Mouse (Mus musculus): ENCODE measurements around the gene Adcy1. TPM values are rescaled to one million over a fixed set of nuclear protein-coding genes. Genes with fewer than 3 reads are reported as not detected.

Gene Adcy1
- total RNA-seq, 1 experiment = 5.5 TPM

GRCm38 (mm10) chr11:7140449-7140848, 77.2 kb downstream of the Adcy1 start:
- no peaks in the 10 kb centered on the region for H3K9me3 ChIP-seq (ENCODE audit: control insufficient read depth, insufficient read depth, low read depth, low read length)
- TF ChIP-seq ZC3H11A (IDR thresholded peaks at IDR 0.05; ENCODE audit: borderline replicate concordance, low read depth, low read length) = peak; percentile 83
- no peak for TF ChIP-seq HCFC1 (IDR thresholded peaks at IDR 0.05; ENCODE audit: borderline replicate concordance, insufficient read depth, low read length)
- TF ChIP-seq MAFK (IDR thresholded peaks at IDR 0.05; ENCODE audit: insufficient read depth, low read depth, low read length) = no peak
- no peak overlapping the region for H3K4me3 ChIP-seq (ENCODE audit: insufficient read depth in 1 of 2, low read depth in 1 of 2, low read length in 2 of 2, poor library complexity in 1 of 2, severe bottlenecking in 1 of 2)
- peak; percentile 33 for DNase-seq (ENCODE audit: low read depth, low spot score)
- no peaks in the 10 kb centered on the region for H3K4me1 ChIP-seq (ENCODE audit: control insufficient read depth in 2 of 2, insufficient read depth in 2 of 2, low read length in 2 of 2, poor library complexity in 1 of 2)
- H3K36me3 ChIP-seq (ENCODE audit: control insufficient read depth, insufficient read depth, low read length, poor library complexity, severe bottlenecking) = no peaks in the 10 kb centered on the region
- H3K9ac ChIP-seq (ENCODE audit: insufficient read depth, low read depth, low read length, poor library complexity, severe bottlenecking) = no peak overlapping the region
- in situ Hi-C loops (cut with MboI; ENCODE audit: low sequenced_read_pairs in 2 of 2, unreplicated experiment in 2 of 2) = no loop called here
- no peak overlapping the region for H3K27ac ChIP-seq (ENCODE audit: insufficient read depth, low read depth, low read length, poor library complexity, severe bottlenecking)

GRCm38 (mm10) chr11:7142725-7143124, 79.4 kb downstream of the Adcy1 start:
- Histone ChIP-seq H3K9ac (ENCODE audit: insufficient read depth, low read depth, low read length, poor library complexity, severe bottlenecking) (no peak overlapping the region), H3K4me1 (ENCODE audit: control insufficient read depth in 2 of 2, insufficient read depth in 2 of 2, low read length in 2 of 2, poor library complexity in 1 of 2) (no peaks in the 10 kb centered on the region), H3K4me3 (ENCODE audit: insufficient read depth in 1 of 2, low read depth in 1 of 2, low read length in 2 of 2, poor library complexity in 1 of 2, severe bottlenecking in 1 of 2) (no peak overlapping the region), H3K36me3 (ENCODE audit: control insufficient read depth, insufficient read depth, low read length, poor library complexity, severe bottlenecking) (no peaks in the 10 kb centered on the region), H3K9me3 (ENCODE audit: control insufficient read depth, insufficient read depth, low read depth, low read length) (no peaks in the 10 kb centered on the region), H3K27ac (ENCODE audit: insufficient read depth, low read depth, low read length, poor library complexity, severe bottlenecking) (no peak overlapping the region)
- in situ Hi-C loops (cut with MboI; ENCODE audit: low sequenced_read_pairs in 2 of 2, unreplicated experiment in 2 of 2) = no loop called here
- no peak for TF ChIP-seq HCFC1 (IDR thresholded peaks at IDR 0.05; ENCODE audit: borderline replicate concordance, insufficient read depth, low read length)
- TF ChIP-seq ZC3H11A (IDR thresholded peaks at IDR 0.05; ENCODE audit: borderline replicate concordance, low read depth, low read length) = no peak
- TF ChIP-seq ZNF384 (IDR thresholded peaks at IDR 0.05; ENCODE audit: low read depth, low read length) = no peak
- TF ChIP-seq MAFK (IDR thresholded peaks at IDR 0.05; ENCODE audit: insufficient read depth, low read depth, low read length) = no peak
- TF ChIP-seq CHD2 (IDR thresholded peaks at IDR 0.05; ENCODE audit: low read depth, low read length) = no peak
- DNase-seq (ENCODE audit: low read depth, low spot score) = no peak

GRCm38 (mm10) chr11:7144369-7144768, 81.1 kb downstream of the Adcy1 start:
- no peaks in the 10 kb centered on the region for H3K36me3 ChIP-seq (ENCODE audit: control insufficient read depth, insufficient read depth, low read length, poor library complexity, severe bottlenecking)
- H3K9me3 ChIP-seq (ENCODE audit: control insufficient read depth, insufficient read depth, low read depth, low read length) = no peaks in the 10 kb centered on the region
- H3K4me3 ChIP-seq (ENCODE audit: insufficient read depth in 1 of 2, low read depth in 1 of 2, low read length in 2 of 2, poor library complexity in 1 of 2, severe bottlenecking in 1 of 2) = no peak overlapping the region
- in situ Hi-C loops (cut with MboI; ENCODE audit: low sequenced_read_pairs in 2 of 2, unreplicated experiment in 2 of 2) = no loop called here
- TF ChIP-seq ZNF384 (IDR thresholded peaks at IDR 0.05; ENCODE audit: low read depth, low read length) (no peak), MAFK (IDR thresholded peaks at IDR 0.05; ENCODE audit: insufficient read depth, low read depth, low read length) (no peak), CHD2 (IDR thresholded peaks at IDR 0.05; ENCODE audit: low read depth, low read length) (no peak), ZC3H11A (IDR thresholded peaks at IDR 0.05; ENCODE audit: borderline replicate concordance, low read depth, low read length) (no peak), HCFC1 (IDR thresholded peaks at IDR 0.05; ENCODE audit: borderline replicate concordance, insufficient read depth, low read length) (no peak)
- no peak overlapping the region for H3K27ac ChIP-seq (ENCODE audit: insufficient read depth, low read depth, low read length, poor library complexity, severe bottlenecking)
- no peak overlapping the region for H3K9ac ChIP-seq (ENCODE audit: insufficient read depth, low read depth, low read length, poor library complexity, severe bottlenecking)
- no peaks in the 10 kb centered on the region for H3K4me1 ChIP-seq (ENCODE audit: control insufficient read depth in 2 of 2, insufficient read depth in 2 of 2, low read length in 2 of 2, poor library complexity in 1 of 2)
- DNase-seq (ENCODE audit: low read depth, low spot score) = no peak

GRCm38 (mm10) chr11:7145221-7145620, 81.9 kb downstream of the Adcy1 start:
- TF ChIP-seq ZNF384 (IDR thresholded peaks at IDR 0.05; ENCODE audit: low read depth, low read length) (no peak), ZC3H11A (IDR thresholded peaks at IDR 0.05; ENCODE audit: borderline replicate concordance, low read depth, low read length) (no peak), CHD2 (IDR thresholded peaks at IDR 0.05; ENCODE audit: low read depth, low read length) (no peak), MAFK (IDR thresholded peaks at IDR 0.05; ENCODE audit: insufficient read depth, low read depth, low read length) (no peak), HCFC1 (IDR thresholded peaks at IDR 0.05; ENCODE audit: borderline replicate concordance, insufficient read depth, low read length) (no peak)
- in situ Hi-C loops (cut with MboI; ENCODE audit: low sequenced_read_pairs in 2 of 2, unreplicated experiment in 2 of 2) = no loop called here

GRCm38 (mm10) chr11:7147536-7147935, 84.2 kb downstream of the Adcy1 start:
- Histone ChIP-seq H3K36me3 (ENCODE audit: control insufficient read depth, insufficient read depth, low read length, poor library complexity, severe bottlenecking) (no peaks in the 10 kb centered on the region), H3K9me3 (ENCODE audit: control insufficient read depth, insufficient read depth, low read depth, low read length) (no peaks in the 10 kb centered on the region), H3K4me3 (ENCODE audit: insufficient read depth in 1 of 2, low read depth in 1 of 2, low read length in 2 of 2, poor library complexity in 1 of 2, severe bottlenecking in 1 of 2) (no peak overlapping the region), H3K27ac (ENCODE audit: insufficient read depth, low read depth, low read length, poor library complexity, severe bottlenecking) (no peak overlapping the region), H3K4me1 (ENCODE audit: control insufficient read depth in 2 of 2, insufficient read depth in 2 of 2, low read length in 2 of 2, poor library complexity in 1 of 2) (no peaks in the 10 kb centered on the region), H3K9ac (ENCODE audit: insufficient read depth, low read depth, low read length, poor library complexity, severe bottlenecking) (no peak overlapping the region)
- no peak for DNase-seq (ENCODE audit: low read depth, low spot score)
- TF ChIP-seq ZNF384 (IDR thresholded peaks at IDR 0.05; ENCODE audit: low read depth, low read length) = no peak
- TF ChIP-seq MAFK (IDR thresholded peaks at IDR 0.05; ENCODE audit: insufficient read depth, low read depth, low read length) = no peak
- no peak for TF ChIP-seq ZC3H11A (IDR thresholded peaks at IDR 0.05; ENCODE audit: borderline replicate concordance, low read depth, low read length)
- no peak for TF ChIP-seq HCFC1 (IDR thresholded peaks at IDR 0.05; ENCODE audit: borderline replicate concordance, insufficient read depth, low read length)
- TF ChIP-seq CHD2 (IDR thresholded peaks at IDR 0.05; ENCODE audit: low read depth, low read length) = no peak
- in situ Hi-C loops (cut with MboI; ENCODE audit: low sequenced_read_pairs in 2 of 2, unreplicated experiment in 2 of 2) = no loop called here

More at GRCm38 (mm10) chr11:7145221-7145620, 81.9 kb downstream of the Adcy1 start:
- H3K9me3 ChIP-seq (ENCODE audit: control insufficient read depth, insufficient read depth, low read depth, low read length) = no peaks in the 10 kb centered on the region
- no peaks in the 10 kb centered on the region for H3K36me3 ChIP-seq (ENCODE audit: control insufficient read depth, insufficient read depth, low read length, poor library complexity, severe bottlenecking)
- DNase-seq (ENCODE audit: low read depth, low spot score) = no peak
- no peak overlapping the region for H3K27ac ChIP-seq (ENCODE audit: insufficient read depth, low read depth, low read length, poor library complexity, severe bottlenecking)
- no peak overlapping the region for H3K4me3 ChIP-seq (ENCODE audit: insufficient read depth in 1 of 2, low read depth in 1 of 2, low read length in 2 of 2, poor library complexity in 1 of 2, severe bottlenecking in 1 of 2)
- H3K4me1 ChIP-seq (ENCODE audit: control insufficient read depth in 2 of 2, insufficient read depth in 2 of 2, low read length in 2 of 2, poor library complexity in 1 of 2) = no peaks in the 10 kb centered on the region
- H3K9ac ChIP-seq (ENCODE audit: insufficient read depth, low read depth, low read length, poor library complexity, severe bottlenecking) = no peak overlapping the region

Data from ES-E14 (cell line).